Mouse (Mus musculus) forebrain, embryonic 12.5 days (tissue): ENCODE measurements at regions not wholly inside any gene's neighbourhood (a gene's known extent, or its start where the extent isn't known, plus 50 kb on each side); places are given as distances from the start of the nearest gene placed in this dataset.

ENCODE experiments used
- ATAC-seq: fragments of 200-750 bp; cut with Nextera tagmentation; 2 replicates; pipeline ENCODE4 v1.8.0; 2017; ENCODE audit warnings: moderate TSS enrichment; ENCODE audit not compliant: low FRiP score
- H3K27ac ChIP-seq: fragments of 300-500 bp; sonication (generic); 2 replicates; pipeline ENCODE4 v1.5.1; 2016; ENCODE audit warnings: mild to moderate bottlenecking
- H3K27me3 ChIP-seq: fragments of 300-500 bp; sonication (generic); 2 replicates; pipeline ENCODE4 v1.6.1; 2016; ENCODE audit warnings: mild to moderate bottlenecking
- H3K36me3 ChIP-seq: fragments of 300-500 bp; sonication (generic); replicated peaks from 2 replicates; pipeline ENCODE4 v1.6.1; 2016; ENCODE audit warnings: mild to moderate bottlenecking
- H3K4me1 ChIP-seq: fragments of 300-500 bp; sonication (generic); 2 replicates; pipeline ENCODE4 v1.6.1; 2016
- H3K4me2 ChIP-seq: fragments of 300-500 bp; sonication (generic); 2 replicates; pipeline ENCODE4 v1.6.1; 2016; ENCODE audit warnings: mild to moderate bottlenecking, moderate library complexity
- H3K4me3 ChIP-seq: fragments of 300-500 bp; sonication (generic); replicated peaks from 2 replicates; pipeline ENCODE4 v1.5.1; 2016; ENCODE audit warnings: mild to moderate bottlenecking
- H3K9ac ChIP-seq: fragments of 300-500 bp; sonication (generic); 2 replicates; pipeline ENCODE4 v1.6.1; 2016; ENCODE audit warnings: mild to moderate bottlenecking
- H3K9me3 ChIP-seq: fragments of 300-500 bp; sonication (generic); 2 replicates; pipeline ENCODE4 v1.6.1; 2016
- WGBS: fragments of 180-500 bp; shearing (Covaris S2); methylation state at CpG from one replicate; pipeline ENCODE4 v1.1.7; 2016; 5-methylcytosine and 5-hydroxymethylcytosine counted together

- no peak overlapping the region for H3K27ac ChIP-seq
- peaks cover 7% of the 10 kb centered on the region for H3K4me1 ChIP-seq
- no peak overlapping the region for H3K4me3 ChIP-seq
- peaks cover 2% of the 10 kb centered on the region; the same call in 1 of the 2 replicates for H3K27me3 ChIP-seq
- no peak for ATAC-seq
- H3K9ac ChIP-seq: no peak overlapping the region
- H3K36me3 ChIP-seq: no peaks in the 10 kb centered on the region
- H3K9me3 ChIP-seq: no peaks in the 10 kb centered on the region
- 70% methylated on average over 5 of the region's 5 CpGs for WGBS
- H3K4me2 ChIP-seq: no peak overlapping the region
Measured at GRCm38 (mm10) chr8:127979180-127980030, 379.0 kb upstream of the Nrp1 start.

- Histone ChIP-seq H3K4me1 (peaks cover 7% of the 10 kb centered on the region), H3K4me3 (no peak overlapping the region), H3K27me3 (peaks cover 2% of the 10 kb centered on the region; the same call in 1 of the 2 replicates), H3K36me3 (no peaks in the 10 kb centered on the region), H3K27ac (no peak overlapping the region), H3K9ac (no peak overlapping the region), H3K4me2 (no peak overlapping the region), H3K9me3 (no peaks in the 10 kb centered on the region)
- no peak for ATAC-seq
- WGBS: 84% methylated on average over 5 of the region's 5 CpGs
Measured at GRCm38 (mm10) chr8:127982165-127982564, 376.2 kb upstream of the Nrp1 start.

- Histone ChIP-seq H3K4me3 (no peak overlapping the region), H3K4me1 (no peaks in the 10 kb centered on the region), H3K9me3 (no peaks in the 10 kb centered on the region), H3K36me3 (no peaks in the 10 kb centered on the region), H3K4me2 (no peak overlapping the region), H3K27me3 (no peaks in the 10 kb centered on the region), H3K9ac (no peak overlapping the region), H3K27ac (no peak overlapping the region)
- WGBS: 68% methylated on average over 6 of the region's 6 CpGs
- no peak for ATAC-seq
Measured at GRCm38 (mm10) chr8:127985616-127986015, 372.8 kb upstream of the Nrp1 start.

- H3K9me3 ChIP-seq: no peaks in the 10 kb centered on the region
- WGBS: 79% methylated on average over 1 of the region's 1 CpGs
- H3K27me3 ChIP-seq: peaks cover 4% of the 10 kb centered on the region; the same call in 1 of the 2 replicates
- no peaks in the 10 kb centered on the region for H3K36me3 ChIP-seq
- no peak overlapping the region for H3K4me2 ChIP-seq
- H3K4me3 ChIP-seq: no peak overlapping the region
- no peak overlapping the region for H3K9ac ChIP-seq
- H3K4me1 ChIP-seq: peaks cover 4% of the 10 kb centered on the region; the same call in 1 of the 2 replicates
- no peak for ATAC-seq
- H3K27ac ChIP-seq: no peak overlapping the region
Measured at GRCm38 (mm10) chr8:127988887-127989286, 369.5 kb upstream of the Nrp1 start.

GRCm38 (mm10) chr8:127994898-127995297, 363.5 kb upstream of the Nrp1 start:
- Histone ChIP-seq H3K4me1 (peaks cover 4% of the 10 kb centered on the region; the same call in 1 of the 2 replicates), H3K27ac (no peak overlapping the region), H3K36me3 (no peaks in the 10 kb centered on the region), H3K4me3 (no peak overlapping the region), H3K27me3 (peaks cover 4% of the 10 kb centered on the region; the same call in 1 of the 2 replicates), H3K9me3 (no peaks in the 10 kb centered on the region), H3K9ac (no peak overlapping the region), H3K4me2 (no peak overlapping the region)
- WGBS: 69% methylated on average over 1 of the region's 1 CpGs
- no peak for ATAC-seq

GRCm38 (mm10) chr8:127995490-127995889, 362.9 kb upstream of the Nrp1 start:
- Histone ChIP-seq H3K4me2 (no peak overlapping the region), H3K4me3 (no peak overlapping the region), H3K4me1 (peaks cover 4% of the 10 kb centered on the region; the same call in 1 of the 2 replicates), H3K27me3 (peaks cover 4% of the 10 kb centered on the region; the same call in 1 of the 2 replicates), H3K9ac (no peak overlapping the region), H3K9me3 (no peaks in the 10 kb centered on the region), H3K36me3 (no peaks in the 10 kb centered on the region), H3K27ac (no peak overlapping the region)
- ATAC-seq: no peak
- 84% methylated on average over 1 of the region's 1 CpGs for WGBS

- H3K9me3 ChIP-seq: no peaks in the 10 kb centered on the region
- 77% methylated on average over 2 of the region's 2 CpGs for WGBS
Measured at GRCm38 (mm10) chr8:128002386-128002785, 356.0 kb upstream of the Nrp1 start.

GRCm38 (mm10) chr8:128002806-128003205, 355.6 kb upstream of the Nrp1 start:
- H3K9me3 ChIP-seq: no peaks in the 10 kb centered on the region
- H3K4me2 ChIP-seq: no peak overlapping the region
- H3K4me1 ChIP-seq: peaks cover 12% of the 10 kb centered on the region
- H3K9ac ChIP-seq: no peak overlapping the region
- 97% methylated on average over 1 of the region's 1 CpGs for WGBS
- no peak overlapping the region for H3K4me3 ChIP-seq
- no peak overlapping the region for H3K27ac ChIP-seq
- H3K36me3 ChIP-seq: no peaks in the 10 kb centered on the region
- no peak for ATAC-seq
- no peaks in the 10 kb centered on the region for H3K27me3 ChIP-seq

More at GRCm38 (mm10) chr8:128002386-128002785, 356.0 kb upstream of the Nrp1 start:
- Histone ChIP-seq H3K4me1 (peaks cover 12% of the 10 kb centered on the region), H3K9ac (no peak overlapping the region), H3K4me2 (no peak overlapping the region), H3K4me3 (no peak overlapping the region), H3K36me3 (no peaks in the 10 kb centered on the region), H3K27me3 (no peaks in the 10 kb centered on the region), H3K27ac (no peak overlapping the region)
- no peak for ATAC-seq

GRCm38 (mm10) chr8:128003385-128003784, 355.0 kb upstream of the Nrp1 start:
- H3K9me3 ChIP-seq: no peaks in the 10 kb centered on the region
- WGBS: 54% methylated on average over 1 of the region's 1 CpGs
- H3K9ac ChIP-seq: no peak overlapping the region
- ATAC-seq: no peak; the same call in 1 of the 2 replicates
- H3K27me3 ChIP-seq: no peaks in the 10 kb centered on the region
- no peak overlapping the region for H3K4me3 ChIP-seq
- H3K27ac ChIP-seq: 0 out of 2 replicates have a peak overlapping the region, but pooled peaks have one; percentile 25
- H3K4me2 ChIP-seq: no peak overlapping the region
- H3K36me3 ChIP-seq: no peaks in the 10 kb centered on the region
- peaks cover 12% of the 10 kb centered on the region for H3K4me1 ChIP-seq

GRCm38 (mm10) chr8:128003881-128004286, 354.5 kb upstream of the Nrp1 start:
- Histone ChIP-seq H3K4me3 (no peak overlapping the region), H3K4me1 (peaks cover 12% of the 10 kb centered on the region), H3K9me3 (no peaks in the 10 kb centered on the region), H3K9ac (no peak overlapping the region), H3K36me3 (no peaks in the 10 kb centered on the region), H3K27ac (0 out of 2 replicates have a peak overlapping the region, but pooled peaks have one; percentile 25), H3K4me2 (no peak overlapping the region), H3K27me3 (no peaks in the 10 kb centered on the region)
- ATAC-seq: peak; percentile 36; the same call in 1 of the 2 replicates
- 34% methylated on average over 3 of the region's 3 CpGs for WGBS

- Histone ChIP-seq H3K36me3 (no peaks in the 10 kb centered on the region), H3K4me3 (no peak overlapping the region), H3K9me3 (no peaks in the 10 kb centered on the region), H3K4me1 (peaks cover under 1% of the 10 kb centered on the region; the same call in 1 of the 2 replicates), H3K4me2 (no peak overlapping the region), H3K27ac (no peak overlapping the region), H3K9ac (no peak overlapping the region), H3K27me3 (no peaks in the 10 kb centered on the region)
- no peak for ATAC-seq
- WGBS: 93% methylated on average over 6 of the region's 6 CpGs
Measured at GRCm38 (mm10) chr8:128009393-128010010, 348.9 kb upstream of the Nrp1 start.

- no peaks in the 10 kb centered on the region for H3K27me3 ChIP-seq
- H3K36me3 ChIP-seq: no peaks in the 10 kb centered on the region
- no peak overlapping the region for H3K4me2 ChIP-seq
- ATAC-seq: no peak
- no peak overlapping the region for H3K4me3 ChIP-seq
- no peak overlapping the region for H3K27ac ChIP-seq
- no peaks in the 10 kb centered on the region for H3K9me3 ChIP-seq
- no peaks in the 10 kb centered on the region for H3K4me1 ChIP-seq
- no peak overlapping the region for H3K9ac ChIP-seq
- 72% methylated on average over 8 of the region's 8 CpGs for WGBS
Measured at GRCm38 (mm10) chr8:128017171-128017570, 341.2 kb upstream of the Nrp1 start.
